8 mouse cellular contexts compared by ENCODE assay signal in the genomic region with DNA sequence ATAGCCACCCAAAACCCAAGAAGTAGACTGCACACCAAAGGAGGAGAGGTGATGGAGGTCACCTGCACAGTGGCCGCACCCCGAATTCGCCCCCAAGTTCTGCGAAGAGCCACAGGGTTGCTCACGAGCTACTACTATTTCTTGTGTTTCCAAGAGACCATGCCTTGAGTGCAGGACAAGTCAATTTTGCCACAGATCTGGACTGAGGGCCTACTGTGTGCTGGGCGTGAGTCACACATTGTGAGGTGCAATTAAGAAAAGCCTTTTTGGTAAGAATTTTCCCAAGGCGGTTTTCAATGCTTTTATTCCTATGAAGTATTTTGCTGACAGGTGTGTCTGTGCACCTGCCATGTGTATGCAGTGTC. TPM values are rescaled to one million over a fixed set of nuclear protein-coding genes. Genes with fewer than 3 reads are reported as not detected.
DNase-seq lines count a peak whose midpoint lies in the region; ATAC-seq lines count a peak whose summit lies in the region.

No protein-coding gene starts in this region.

- H3K4me3 ChIP-seq in liver, embryonic 11.5 days (ENCODE audit: low read depth, low read length), result peak overlapping the region; percentile 50
- peak overlapping the region; percentile 68 for H3K4me3 ChIP-seq in forebrain, embryonic 11.5 days (ENCODE audit: low read depth, low read length)
- H3K4me3 ChIP-seq in limb, embryonic 10.5 days, result peak overlapping the region; percentile 72
- H3K4me3 ChIP-seq in neural tube, embryonic 15.5 days (replicated peaks), result peak overlapping the region; percentile 75

- peak overlapping the region; percentile 73 for H3K4me2 ChIP-seq in liver, embryonic 11.5 days
- peak overlapping the region; percentile 85 for H3K4me2 ChIP-seq in forebrain, embryonic 11.5 days (ENCODE audit: low read depth, low read length, severe bottlenecking)
- peak overlapping the region; percentile 64 for H3K4me2 ChIP-seq in neural tube, embryonic 15.5 days

- 48% methylated on average over 7 of the region's 7 CpGs for WGBS in liver, embryonic 11.5 days
- WGBS in forebrain, embryonic 11.5 days, result 38% methylated on average over 7 of the region's 7 CpGs
- 40% methylated on average over 7 of the region's 7 CpGs for WGBS in limb, embryonic 10.5 days
- 42% methylated on average over 7 of the region's 7 CpGs for WGBS in neural tube, embryonic 15.5 days

- no peaks in the 10 kb centered on the region for H3K4me1 ChIP-seq in liver, embryonic 11.5 days (replicated peaks; ENCODE audit: control insufficient read depth, insufficient read depth, low read length)
- no peaks in the 10 kb centered on the region for H3K4me1 ChIP-seq in forebrain, embryonic 11.5 days (replicated peaks; ENCODE audit: control insufficient read depth, insufficient read depth, low read length)
- peaks cover 17% of the 10 kb centered on the region for H3K4me1 ChIP-seq in limb, embryonic 10.5 days
- peaks cover 17% of the 10 kb centered on the region for H3K4me1 ChIP-seq in neural tube, embryonic 15.5 days

- ATAC-seq in liver, embryonic 11.5 days (replicated peaks; ENCODE audit: low FRiP score), result no peak
- ATAC-seq in forebrain, embryonic 11.5 days (replicated peaks; ENCODE audit: low FRiP score), result peak; percentile 5; the same call in 1 of the 2 replicates
- peak; percentile 6; the same call in 1 of the 2 replicates for ATAC-seq in neural tube, embryonic 15.5 days (ENCODE audit: low FRiP score)

- DNase-seq in liver, embryonic 11.5 days (ENCODE audit: low spot score), result no peak
- no peak for DNase-seq in liver
- no peak for DNase-seq in forebrain, embryonic 11.5 days (ENCODE audit: low spot score)
- DNase-seq in limb, embryonic 10.5 days (ENCODE audit: low spot score), result no peak
- DNase-seq in thymus, postnatal 0 days (ENCODE audit: low spot score), result no peak
- DNase-seq in cerebellum, adult 9-10 months, result no peak
- DNase-seq in right cerebral cortex, postnatal 10 days (ENCODE audit: low spot score in 2 of 2), result no peak

- H3K36me3 ChIP-seq in liver, embryonic 11.5 days (ENCODE audit: control insufficient read depth, insufficient read depth, low read length), result no peaks in the 10 kb centered on the region
- no peaks in the 10 kb centered on the region for H3K36me3 ChIP-seq in forebrain, embryonic 11.5 days (ENCODE audit: control insufficient read depth, insufficient read depth, low read length)
- no peaks in the 10 kb centered on the region for H3K36me3 ChIP-seq in limb, embryonic 10.5 days
- no peaks in the 10 kb centered on the region for H3K36me3 ChIP-seq in neural tube, embryonic 15.5 days

- H3K27ac ChIP-seq in liver, embryonic 11.5 days (ENCODE audit: low read depth, low read length), result no peak overlapping the region
- H3K27ac ChIP-seq in forebrain, embryonic 11.5 days (ENCODE audit: low read depth, low read length), result no peak overlapping the region
- H3K27ac ChIP-seq in limb, embryonic 10.5 days, result peak overlapping the region; percentile 84
- H3K27ac ChIP-seq in neural tube, embryonic 15.5 days (replicated peaks), result peak overlapping the region; percentile 92

- peaks cover 24% of the 10 kb centered on the region for H3K27me3 ChIP-seq in liver, embryonic 11.5 days (replicated peaks; ENCODE audit: control insufficient read depth, insufficient read depth, low read length)
- H3K27me3 ChIP-seq in forebrain, embryonic 11.5 days (ENCODE audit: control insufficient read depth, insufficient read depth, low read length), result no peaks in the 10 kb centered on the region
- H3K27me3 ChIP-seq in limb, embryonic 10.5 days (ENCODE audit: low read depth, poor library complexity, severe bottlenecking), result peaks cover 22% of the 10 kb centered on the region
- no peaks in the 10 kb centered on the region for H3K27me3 ChIP-seq in neural tube, embryonic 15.5 days (replicated peaks)

- H3K9me3 ChIP-seq in liver, embryonic 11.5 days (ENCODE audit: control insufficient read depth, low read length), result no peaks in the 10 kb centered on the region
- no peaks in the 10 kb centered on the region for H3K9me3 ChIP-seq in forebrain, embryonic 11.5 days (ENCODE audit: control insufficient read depth, low read length)
- no peaks in the 10 kb centered on the region for H3K9me3 ChIP-seq in limb, embryonic 10.5 days (replicated peaks)
- H3K9me3 ChIP-seq in neural tube, embryonic 15.5 days (replicated peaks), result no peaks in the 10 kb centered on the region

- H3K9ac ChIP-seq in liver, embryonic 11.5 days (ENCODE audit: low read depth, low read length), result no peak overlapping the region
- no peak overlapping the region for H3K9ac ChIP-seq in forebrain, embryonic 11.5 days (ENCODE audit: low read length)
- peak overlapping the region; percentile 89; the same call in 1 of the 2 replicates for H3K9ac ChIP-seq in neural tube, embryonic 15.5 days (replicated peaks)

RNA-seq across cellular contexts. Expression of a gene that starts 0.3 kb away (rescaled TPM):
- 2.1 and 2.2 TPM in 2 replicates for polyA plus RNA-seq in liver, embryonic 11.5 days (2014; fragmentation: Nextera tagmentation; extraction: Ambion mirVana)
- 15.5 and 16.3 TPM in 2 replicates for polyA plus RNA-seq in forebrain, embryonic 11.5 days (2014; fragmentation: Nextera tagmentation; extraction: Ambion mirVana)
- 2.9 and 5.3 TPM in 2 replicates for polyA plus RNA-seq in limb, embryonic 10.5 days (2016; fragmentation: Nextera tagmentation; extraction: Ambion mirVana)
- 39.1 and 42.3 TPM in 2 replicates for polyA plus RNA-seq in neural tube, embryonic 15.5 days (2015; fragmentation: Nextera tagmentation; extraction: Ambion mirVana)
- polyA plus RNA-seq in thymus, postnatal 0 days (2015; fragmentation: Nextera tagmentation; extraction: Ambion mirVana), result 0.85 and 1.3 TPM in 2 replicates

RNA-seq across cellular contexts. Expression of a gene that starts 54.2 kb away (rescaled TPM):
- polyA plus RNA-seq in liver, embryonic 11.5 days (2014; fragmentation: Nextera tagmentation; extraction: Ambion mirVana), result 65.2 and 67.1 TPM in 2 replicates
- polyA plus RNA-seq in forebrain, embryonic 11.5 days (2014; fragmentation: Nextera tagmentation; extraction: Ambion mirVana), result 85.6 and 92.6 TPM in 2 replicates
- polyA plus RNA-seq in limb, embryonic 10.5 days (2016; fragmentation: Nextera tagmentation; extraction: Ambion mirVana), result 62.2 and 65.8 TPM in 2 replicates
- 7.4 and 13.4 TPM in 2 replicates for polyA plus RNA-seq in neural tube, embryonic 15.5 days (2015; fragmentation: Nextera tagmentation; extraction: Ambion mirVana)
- 44.4 and 46.4 TPM in 2 replicates for polyA plus RNA-seq in thymus, postnatal 0 days (2015; fragmentation: Nextera tagmentation; extraction: Ambion mirVana)

RNA-seq across cellular contexts. Expression of a gene that starts 54.3 kb away (rescaled TPM):
- polyA plus RNA-seq in liver, embryonic 11.5 days (2014; fragmentation: Nextera tagmentation; extraction: Ambion mirVana), result 7.7 and 8.6 TPM in 2 replicates
- polyA plus RNA-seq in forebrain, embryonic 11.5 days (2014; fragmentation: Nextera tagmentation; extraction: Ambion mirVana), result 10.8 and 11.9 TPM in 2 replicates
- polyA plus RNA-seq in limb, embryonic 10.5 days (2016; fragmentation: Nextera tagmentation; extraction: Ambion mirVana), result 6.9 and 9.9 TPM in 2 replicates
- 7.7 and 9.0 TPM in 2 replicates for polyA plus RNA-seq in neural tube, embryonic 15.5 days (2015; fragmentation: Nextera tagmentation; extraction: Ambion mirVana)
- 10.6 and 11.5 TPM in 2 replicates for polyA plus RNA-seq in thymus, postnatal 0 days (2015; fragmentation: Nextera tagmentation; extraction: Ambion mirVana)

Comparison
In these comparisons a context has a peak if more than half of its experiments do, and no peak if none do; other contexts are left out.
1. H3K27ac ChIP-seq: peak in limb, embryonic 10.5 days (single experiment) and neural tube, embryonic 15.5 days (single experiment); none in liver, embryonic 11.5 days (single experiment) and forebrain, embryonic 11.5 days (single experiment).
2. Peak in every context shown above with its lines, with median percentiles within 50 percentile points of each other: H3K4me2 ChIP-seq and H3K4me3 ChIP-seq.